Mouse (Mus musculus): ENCODE measurements around the gene 4930404H24Rik. TPM values are rescaled to one million over a fixed set of nuclear protein-coding genes. Genes with fewer than 3 reads are reported as not detected.

4930404H24Rik gene
- not detected in 2 replicates for polyA plus RNA-seq (2011; ENCODE audit: insufficient read depth, insufficient read length, low replicate concordance, missing spikeins)

- Histone ChIP-seq H3K27ac (ENCODE audit: control insufficient read depth, insufficient read depth, low read depth, low read length, poor library complexity) (peak within 1 kb of the TSS; percentile 68), H3K4me1 (ENCODE audit: control insufficient read depth, insufficient read depth, low read length) (peaks cover 10% of the 10 kb centered on the region), H3K4me3 (replicated peaks; ENCODE audit: control insufficient read depth, low read depth, low read length) (peak within 1 kb of the TSS; percentile 76)
- 1% methylated on average over 74 of the region's 83 CpGs for WGBS
- TF ChIP-seq POLR2A (IDR thresholded peaks at IDR 0.05; ENCODE audit: borderline replicate concordance, control insufficient read depth, low read depth, low read length): peak; percentile 59; the same call in 1 of the 2 replicates
- TF ChIP-seq CTCF (IDR thresholded peaks at IDR 0.05; ENCODE audit: control insufficient read depth, insufficient read depth, low read length): no peak
Observed at GRCm38 (mm10) chr2:153492573-153493392, at the start of gene 4930404H24Rik. Gene 4930404H24Rik, plus strand, starts transcription at chr2:153492790.

- TF ChIP-seq CTCF (IDR thresholded peaks at IDR 0.05; ENCODE audit: control insufficient read depth, insufficient read depth, low read length): no peak
- no peak for TF ChIP-seq POLR2A (IDR thresholded peaks at IDR 0.05; ENCODE audit: borderline replicate concordance, control insufficient read depth, low read depth, low read length)
- Histone ChIP-seq H3K27ac (ENCODE audit: control insufficient read depth, insufficient read depth, low read depth, low read length, poor library complexity) (no peak overlapping the region), H3K4me1 (ENCODE audit: control insufficient read depth, insufficient read depth, low read length) (no peaks in the 10 kb centered on the region; the same call in 1 of the 2 replicates), H3K4me3 (replicated peaks; ENCODE audit: control insufficient read depth, low read depth, low read length) (peak overlapping the region; percentile 57)
- WGBS: 2% methylated on average over 59 of the region's 59 CpGs
Observed at GRCm38 (mm10) chr2:153443434-153444240, 49.0 kb upstream of the 4930404H24Rik start.

- Histone ChIP-seq H3K4me3 (replicated peaks; ENCODE audit: control insufficient read depth, low read depth, low read length) (peak overlapping the region; percentile 57), H3K4me1 (ENCODE audit: control insufficient read depth, insufficient read depth, low read length) (no peaks in the 10 kb centered on the region; the same call in 1 of the 2 replicates), H3K27ac (ENCODE audit: control insufficient read depth, insufficient read depth, low read depth, low read length, poor library complexity) (peak overlapping the region; percentile 15; the same call in 1 of the 2 replicates)
- peak; percentile 18; the same call in 1 of the 2 replicates for TF ChIP-seq POLR2A (IDR thresholded peaks at IDR 0.05; ENCODE audit: borderline replicate concordance, control insufficient read depth, low read depth, low read length)
- no peak for TF ChIP-seq CTCF (IDR thresholded peaks at IDR 0.05; ENCODE audit: control insufficient read depth, insufficient read depth, low read length)
- WGBS: 4% methylated on average over 46 of the region's 64 CpGs
Observed at GRCm38 (mm10) chr2:153444254-153445136, 48.1 kb upstream of the 4930404H24Rik start.

GRCm38 (mm10) chr2:153445137-153446016 lies 47.2 kb upstream of the 4930404H24Rik start:
- H3K4me3 ChIP-seq (replicated peaks; ENCODE audit: control insufficient read depth, low read depth, low read length): peak overlapping the region; percentile 26
- TF ChIP-seq CTCF (IDR thresholded peaks at IDR 0.05; ENCODE audit: control insufficient read depth, insufficient read depth, low read length): no peak
- no peak for TF ChIP-seq POLR2A (IDR thresholded peaks at IDR 0.05; ENCODE audit: borderline replicate concordance, control insufficient read depth, low read depth, low read length)
- under 1% methylated on average over 59 of the region's 59 CpGs for WGBS
- no peaks in the 10 kb centered on the region; the same call in 1 of the 2 replicates for H3K4me1 ChIP-seq (ENCODE audit: control insufficient read depth, insufficient read depth, low read length)
- H3K27ac ChIP-seq (ENCODE audit: control insufficient read depth, insufficient read depth, low read depth, low read length, poor library complexity): peak overlapping the region; percentile 15; the same call in 1 of the 2 replicates

- no peak for TF ChIP-seq POLR2A (IDR thresholded peaks at IDR 0.05; ENCODE audit: borderline replicate concordance, control insufficient read depth, low read depth, low read length)
- TF ChIP-seq CTCF (IDR thresholded peaks at IDR 0.05; ENCODE audit: control insufficient read depth, insufficient read depth, low read length): 0 out of 2 replicates have a peak, but pooled peaks have one; percentile 26
Observed at GRCm38 (mm10) chr2:153446017-153446408, 46.6 kb upstream of the 4930404H24Rik start.

GRCm38 (mm10) chr2:153446476-153446875 lies 46.1 kb upstream of the 4930404H24Rik start:
- H3K27ac ChIP-seq (ENCODE audit: control insufficient read depth, insufficient read depth, low read depth, low read length, poor library complexity): no peak overlapping the region
- no peak overlapping the region for H3K4me3 ChIP-seq (replicated peaks; ENCODE audit: control insufficient read depth, low read depth, low read length)
- no peaks in the 10 kb centered on the region; the same call in 1 of the 2 replicates for H3K4me1 ChIP-seq (ENCODE audit: control insufficient read depth, insufficient read depth, low read length)
- TF ChIP-seq CTCF (IDR thresholded peaks at IDR 0.05; ENCODE audit: control insufficient read depth, insufficient read depth, low read length): no peak
- TF ChIP-seq POLR2A (IDR thresholded peaks at IDR 0.05; ENCODE audit: borderline replicate concordance, control insufficient read depth, low read depth, low read length): no peak
- 34% methylated on average over 4 of the region's 4 CpGs for WGBS

More at GRCm38 (mm10) chr2:153446017-153446408, 46.6 kb upstream of the 4930404H24Rik start:
- Histone ChIP-seq H3K4me3 (replicated peaks; ENCODE audit: control insufficient read depth, low read depth, low read length) (no peak overlapping the region), H3K27ac (ENCODE audit: control insufficient read depth, insufficient read depth, low read depth, low read length, poor library complexity) (no peak overlapping the region), H3K4me1 (ENCODE audit: control insufficient read depth, insufficient read depth, low read length) (no peaks in the 10 kb centered on the region; the same call in 1 of the 2 replicates)
- 2% methylated on average over 8 of the region's 8 CpGs for WGBS
